Comparison of ENCODE assay signal across 8 mouse cellular contexts in the genomic region with DNA sequence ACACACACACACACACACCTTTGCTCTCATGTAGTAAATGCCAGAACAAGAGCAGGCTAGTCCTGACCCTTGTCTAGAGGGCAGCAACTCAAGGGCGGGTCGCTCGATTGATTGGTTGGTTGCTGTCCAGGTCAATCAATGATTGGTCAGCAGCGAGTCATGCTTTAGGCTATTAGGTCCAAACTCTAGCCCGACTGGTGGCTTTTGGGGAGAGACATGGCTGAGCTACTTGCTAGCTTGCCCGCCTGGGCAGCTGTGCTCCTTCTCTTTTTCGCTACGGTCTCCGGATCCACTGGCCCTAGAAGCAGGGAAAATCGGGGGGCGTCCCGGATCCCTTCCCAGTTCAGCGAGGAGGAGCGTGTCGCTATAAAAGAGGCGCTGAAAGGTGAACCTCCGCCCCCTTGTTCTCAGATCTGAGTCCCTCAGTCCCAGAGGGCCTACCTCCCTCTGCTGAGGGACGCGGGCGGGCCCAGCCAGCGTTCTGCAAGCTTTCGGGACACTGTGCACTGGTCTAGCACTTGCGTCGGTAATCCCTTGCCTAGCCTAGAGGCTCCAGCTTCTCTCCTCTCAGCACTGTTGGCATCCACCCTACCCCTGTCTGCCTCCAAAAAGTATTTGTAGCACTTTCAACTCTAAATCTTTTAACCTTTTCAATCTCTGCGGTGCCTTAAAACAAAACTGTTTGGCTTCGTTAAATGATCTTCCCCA. TPM values are rescaled to one million over a fixed set of nuclear protein-coding genes. Genes with fewer than 3 reads are reported as not detected.
DNase-seq lines count a peak whose midpoint lies in the region; ATAC-seq and TF ChIP-seq lines count a peak whose summit lies in the region.

A gene (plus strand): TSS at position 180 of the 708 bp plus-strand sequence.

- no peak for ATAC-seq in erythroblast, adult 5-6 weeks (replicated peaks; ENCODE audit: low FRiP score, poor library complexity, severe bottlenecking)
- ATAC-seq in liver, embryonic 14.5 days (ENCODE audit: insufficient read depth): peak; percentile 72

- H3K4me3 ChIP-seq in erythroblast, embryonic 14.5 days (replicated peaks): peak within 1 kb of the TSS; percentile 19
- H3K4me3 ChIP-seq in embryonic facial prominence, embryonic 10.5 days: peak within 1 kb of the TSS; percentile 54
- peak within 1 kb of the TSS; percentile 58 for H3K4me3 ChIP-seq in heart, embryonic 10.5 days
- H3K4me3 ChIP-seq in liver, embryonic 14.5 days (ENCODE audit: insufficient read depth in 1 of 2, low read depth in 2 of 2, low read length in 2 of 2): peak within 1 kb of the TSS; percentile 3 to 30

- H3K27ac ChIP-seq in embryonic facial prominence, embryonic 10.5 days (replicated peaks): peak within 1 kb of the TSS; percentile 57
- peak within 1 kb of the TSS; percentile 82 for H3K27ac ChIP-seq in heart, embryonic 10.5 days
- no peak within 1 kb of the TSS for H3K27ac ChIP-seq in liver, embryonic 14.5 days

- DNase-seq in embryonic facial prominence, embryonic 10.5 days (ENCODE audit: low spot score): peak; percentile 60
- peak; percentile 83 for DNase-seq in heart, embryonic 10.5 days (ENCODE audit: low spot score)
- peak; percentile 87 for DNase-seq in kidney, adult 18-20 months
- DNase-seq in liver, embryonic 14.5 days (ENCODE audit: low read depth in 3 of 3, low spot score in 3 of 3): peak in 2 of 3 experiments; percentile 10 to 25
- DNase-seq in neural tube, embryonic 10.5 days (ENCODE audit: extremely low spot score, low spot score): peak; percentile 56
- DNase-seq in urinary bladder, postnatal 36 days (ENCODE audit: low spot score in 2 of 2): peak; percentile 69 to 79

- TF ChIP-seq CTCF in liver, embryonic 14.5 days (IDR thresholded peaks at IDR 0.05; ENCODE audit: low read depth): no peak

- peaks cover 27% of the 10 kb centered on the region for H3K27me3 ChIP-seq in erythroblast, embryonic 14.5 days (ENCODE audit: control insufficient read depth)
- peaks cover 21% of the 10 kb centered on the region for H3K27me3 ChIP-seq in embryonic facial prominence, embryonic 10.5 days (replicated peaks; ENCODE audit: low read depth, poor library complexity, severe bottlenecking)
- H3K27me3 ChIP-seq in heart, embryonic 10.5 days (ENCODE audit: insufficient read depth, poor library complexity, severe bottlenecking): 0 out of 2 replicates have a peak, but pooled peaks cover 4% of the 10 kb centered on the region
- peaks cover 10% of the 10 kb centered on the region for H3K27me3 ChIP-seq in liver, embryonic 14.5 days (ENCODE audit: control insufficient read depth, insufficient read depth, low read length)

- peak within 1 kb of the TSS; percentile 43 for H3K4me2 ChIP-seq in liver, embryonic 14.5 days (ENCODE audit: low read depth)

- H3K9me3 ChIP-seq in erythroblast, embryonic 14.5 days (ENCODE audit: control insufficient read depth, low read length): no peaks in the 10 kb centered on the region
- H3K9me3 ChIP-seq in embryonic facial prominence, embryonic 10.5 days: no peaks in the 10 kb centered on the region
- no peaks in the 10 kb centered on the region for H3K9me3 ChIP-seq in heart, embryonic 10.5 days
- H3K9me3 ChIP-seq in liver, embryonic 14.5 days (ENCODE audit: control insufficient read depth, low read length): no peaks in the 10 kb centered on the region

- no peaks in the 10 kb centered on the region for H3K36me3 ChIP-seq in erythroblast, embryonic 14.5 days (ENCODE audit: control insufficient read depth)
- no peaks in the 10 kb centered on the region for H3K36me3 ChIP-seq in embryonic facial prominence, embryonic 10.5 days (replicated peaks)
- no peaks in the 10 kb centered on the region for H3K36me3 ChIP-seq in heart, embryonic 10.5 days
- H3K36me3 ChIP-seq in liver, embryonic 14.5 days (replicated peaks; ENCODE audit: control insufficient read depth, insufficient read depth, low read depth): no peaks in the 10 kb centered on the region

- no peaks in the 10 kb centered on the region for H3K4me1 ChIP-seq in erythroblast, embryonic 14.5 days (ENCODE audit: control insufficient read depth)
- H3K4me1 ChIP-seq in embryonic facial prominence, embryonic 10.5 days: peaks cover 28% of the 10 kb centered on the region
- peaks cover 9% of the 10 kb centered on the region; the same call in 1 of the 2 replicates for H3K4me1 ChIP-seq in heart, embryonic 10.5 days
- no peaks in the 10 kb centered on the region; a peak in 1 of 4 replicates for H3K4me1 ChIP-seq in liver, embryonic 14.5 days (replicated peaks; ENCODE audit: control insufficient read depth in 2 of 2, insufficient read depth in 2 of 2, low read length in 1 of 2)

- H3K9ac ChIP-seq in liver, embryonic 14.5 days (replicated peaks): no peak within 1 kb of the TSS

- 7% methylated on average over 26 of the region's 26 CpGs for WGBS in embryonic facial prominence, embryonic 10.5 days
- 4% methylated on average over 26 of the region's 26 CpGs for WGBS in heart, embryonic 10.5 days
- WGBS in liver, embryonic 14.5 days (ENCODE audit: insufficient replicate concordance): 10% methylated on average over 26 of the region's 26 CpGs

- TF ChIP-seq EP300 in liver, embryonic 14.5 days (IDR thresholded peaks at IDR 0.05; ENCODE audit: low read depth): no peak

RNA-seq across cellular contexts. Expression of the gene that starts here (rescaled TPM):
- polyA plus RNA-seq in erythroblast, embryonic 14.5 days (2012): not detected in 2 replicates
- total RNA-seq in erythroblast, adult 5-6 weeks (2015; ENCODE audit: low replicate concordance): not detected in 2 replicates
- not detected in 2 replicates for total RNA-seq in erythroblast, adult 5-6 weeks (2017; ENCODE audit: low replicate concordance)
- 2.0 and 3.1 TPM in 2 replicates for polyA plus RNA-seq in embryonic facial prominence, embryonic 10.5 days (2016; fragmentation: Nextera tagmentation; extraction: Ambion mirVana)
- polyA plus RNA-seq in heart, embryonic 10.5 days (2016; fragmentation: Nextera tagmentation; extraction: Ambion mirVana): 2.1 and 3.1 TPM in 2 replicates
- polyA plus RNA-seq in liver, embryonic 14.5 days (2012; rRNA removed): 1.7 and 2.0 TPM in 2 replicates
- polyA plus RNA-seq in liver, embryonic 14.5 days (2014; fragmentation: Nextera tagmentation; extraction: Ambion mirVana): 3.4 and 5.6 TPM in 2 replicates

Comparison
In these comparisons a context has a peak if more than half of its experiments do, and no peak if none do; other contexts are left out.
1. DNase-seq: peak in every context shown above with its lines; median percentile 87 in kidney, adult 18-20 months; 83 in heart, embryonic 10.5 days; 74 in urinary bladder, postnatal 36 days; 60 in embryonic facial prominence, embryonic 10.5 days; 56 in neural tube, embryonic 10.5 days; 18 in liver, embryonic 14.5 days.